In genomic region chr17:35050126-35050750, GRCm38 (mm10) we compare ENCODE assay signal across 8 mouse cellular contexts. TPM values are rescaled to one million over a fixed set of nuclear protein-coding genes. Genes with fewer than 3 reads are reported as not detected.
DNase-seq lines count a peak whose midpoint lies in the region; ATAC-seq lines count a peak whose summit lies in the region.

No protein-coding gene starts in this region.

- H3K9ac ChIP-seq in lung, embryonic 16.5 days (ENCODE audit: low read length) = peak overlapping the region; percentile 82

- H3K4me2 ChIP-seq in lung, embryonic 16.5 days (ENCODE audit: low read depth, low read length) = peak overlapping the region; percentile 97

- H3K36me3 ChIP-seq in lung, embryonic 16.5 days (ENCODE audit: control insufficient read depth, insufficient read depth, low read length) = peaks cover 22% of the 10 kb centered on the region

- H3K27me3 ChIP-seq in lung, embryonic 16.5 days (ENCODE audit: control insufficient read depth, insufficient read depth, low read depth, low read length) = no peaks in the 10 kb centered on the region

- peak; percentile 39 for ATAC-seq in lung, embryonic 16.5 days (ENCODE audit: low read depth)

- H3K4me1 ChIP-seq in lung, embryonic 16.5 days (replicated peaks; ENCODE audit: control insufficient read depth, insufficient read depth, low read length) = peaks cover 38% of the 10 kb centered on the region

- H3K27ac ChIP-seq in lung, embryonic 16.5 days (ENCODE audit: low read length) = peak overlapping the region; percentile 99

- under 1% methylated on average over 27 of the region's 27 CpGs for WGBS in lung, embryonic 16.5 days

- peak; percentile 28 to 47 for DNase-seq in layer of hippocampus, postnatal 10 days (ENCODE audit: low spot score in 2 of 2)
- no peak for DNase-seq in layer of hippocampus, postnatal 25 days (ENCODE audit: extremely low spot score in 1 of 2, low spot score in 1 of 2)
- peak; percentile 82 for DNase-seq in embryo, embryonic 10.5 days (ENCODE audit: low spot score)
- peak; percentile 86 to 90 for DNase-seq in heart, adult 18-20 months
- DNase-seq in kidney, adult 18-20 months = peak; percentile 81
- DNase-seq in ovary, adult 18-20 months (ENCODE audit: low spot score) = peak; percentile 60
- peak; percentile 83 for DNase-seq in urinary bladder, postnatal 14 days (ENCODE audit: low spot score)

- no peaks in the 10 kb centered on the region for H3K9me3 ChIP-seq in lung, embryonic 16.5 days (ENCODE audit: control insufficient read depth, low read length)

- peak overlapping the region; percentile 81 for H3K4me3 ChIP-seq in lung, embryonic 16.5 days (ENCODE audit: low read length)

RNA-seq across cellular contexts. Expression of gene Clic1, which starts 0.5 kb away (rescaled TPM):
- 10 to 100 TPM; 19.3 to 19.6 TPM for total RNA-seq in layer of hippocampus, postnatal 10 days (2021)
- total RNA-seq in layer of hippocampus, postnatal 25 days (2021) = 10 to 100 TPM in 1 of 2 experiments, 1 to 10 TPM in 1; 9.7 to 10.1 TPM
- total RNA-seq in heart, adult 18-20 months (2021) = 10 to 100 TPM; 30.4 to 32.4 TPM
- polyA plus RNA-seq in lung, embryonic 16.5 days (2015; fragmentation: Nextera tagmentation; extraction: Ambion mirVana) = 298 and 322 TPM in 2 replicates

RNA-seq across cellular contexts. Expression of gene Msh5, which starts 3.7 kb away (rescaled TPM):
- total RNA-seq in layer of hippocampus, postnatal 10 days (2021) = 1 to 10 TPM in 1 of 2 experiments, under 1 TPM in 1; 0.91 to 1.4 TPM
- total RNA-seq in layer of hippocampus, postnatal 25 days (2021) = under 1 TPM; 0.62 to 0.82 TPM
- total RNA-seq in heart, adult 18-20 months (2021) = not detected
- polyA plus RNA-seq in lung, embryonic 16.5 days (2015; fragmentation: Nextera tagmentation; extraction: Ambion mirVana) = 4.7 and 4.9 TPM in 2 replicates

RNA-seq across cellular contexts. Expression of gene Ddah2, which starts 8.6 kb away (rescaled TPM):
- 10 to 100 TPM; 47.3 to 59.0 TPM for total RNA-seq in layer of hippocampus, postnatal 10 days (2021)
- 10 to 100 TPM; 19.5 to 20.7 TPM for total RNA-seq in layer of hippocampus, postnatal 25 days (2021)
- total RNA-seq in heart, adult 18-20 months (2021) = 10 to 100 TPM; 14.0 to 19.8 TPM
- 305 and 309 TPM in 2 replicates for polyA plus RNA-seq in lung, embryonic 16.5 days (2015; fragmentation: Nextera tagmentation; extraction: Ambion mirVana)

RNA-seq across cellular contexts. Expression of gene Ly6g6c, which starts 14.9 kb away (rescaled TPM):
- total RNA-seq in layer of hippocampus, postnatal 10 days (2021) = not detected
- not detected for total RNA-seq in layer of hippocampus, postnatal 25 days (2021)
- total RNA-seq in heart, adult 18-20 months (2021) = not detected
- 0.53 and 0.97 TPM in 2 replicates for polyA plus RNA-seq in lung, embryonic 16.5 days (2015; fragmentation: Nextera tagmentation; extraction: Ambion mirVana)

RNA-seq across cellular contexts. Expression of gene Mpig6b, which starts 15.7 kb away (rescaled TPM):
- total RNA-seq in layer of hippocampus, postnatal 10 days (2021) = not detected
- total RNA-seq in layer of hippocampus, postnatal 25 days (2021) = not detected
- under 1 TPM; 0.31 to 0.87 TPM for total RNA-seq in heart, adult 18-20 months (2021)
- 1.1 and 1.2 TPM in 2 replicates for polyA plus RNA-seq in lung, embryonic 16.5 days (2015; fragmentation: Nextera tagmentation; extraction: Ambion mirVana)

Comparison
In these comparisons a context has a peak if more than half of its experiments do, and no peak if none do; other contexts are left out.
1. DNase-seq: peak in layer of hippocampus, postnatal 10 days (2 of 2), embryo, embryonic 10.5 days (single experiment), heart, adult 18-20 months (2 of 2), kidney, adult 18-20 months (single experiment), ovary, adult 18-20 months (single experiment) and urinary bladder, postnatal 14 days (single experiment); none in layer of hippocampus, postnatal 25 days (0 of 2).